23 mouse cellular contexts compared by ENCODE assay signal in genomic region chr12:17594701-17595100, GRCm38 (mm10). TPM values are rescaled to one million over a fixed set of nuclear protein-coding genes. Genes with fewer than 3 reads are reported as not detected.
DNase-seq lines count a peak whose midpoint lies in the region; ATAC-seq and TF ChIP-seq lines count a peak whose summit lies in the region.
"Had no signal": no experiment of that assay in that cellular context is flagged by ENCODE, and none has a peak within 500 bp of the region (broad histone marks: within the 10 kb centered on the region; RNA-seq: fewer than 3 reads in every experiment).

No protein-coding gene starts in this region.

- no peak overlapping the region for H3K9ac ChIP-seq in forebrain, embryonic 11.5 days (ENCODE audit: low read length)
- no peak overlapping the region for H3K9ac ChIP-seq in forebrain, embryonic 16.5 days (replicated peaks; ENCODE audit: low read depth, low read length)
- H3K9ac ChIP-seq in heart, embryonic 12.5 days: no peak overlapping the region
- no peak overlapping the region for H3K9ac ChIP-seq in MEL (ENCODE audit: control insufficient read depth, low read depth, low read length, poor library complexity, severe bottlenecking)
- H3K9ac ChIP-seq in midbrain, embryonic 15.5 days: no peak overlapping the region

- no peak overlapping the region for H3K4me2 ChIP-seq in forebrain, embryonic 11.5 days (ENCODE audit: low read depth, low read length, severe bottlenecking)
- no peak overlapping the region for H3K4me2 ChIP-seq in forebrain, embryonic 16.5 days (ENCODE audit: low read length)
- no peak overlapping the region for H3K4me2 ChIP-seq in heart, embryonic 12.5 days
- H3K4me2 ChIP-seq in midbrain, embryonic 15.5 days: no peak overlapping the region

- no peaks in the 10 kb centered on the region for H3K36me3 ChIP-seq in forebrain, embryonic 11.5 days (ENCODE audit: control insufficient read depth, insufficient read depth, low read length)
- H3K36me3 ChIP-seq in forebrain, embryonic 16.5 days (ENCODE audit: control insufficient read depth, insufficient read depth): no peaks in the 10 kb centered on the region
- H3K36me3 ChIP-seq in heart, embryonic 12.5 days: no peaks in the 10 kb centered on the region
- no peaks in the 10 kb centered on the region for H3K36me3 ChIP-seq in heart, embryonic 10.5 days
- H3K36me3 ChIP-seq in MEL (ENCODE audit: control insufficient read depth in 1 of 2, insufficient read depth in 2 of 2, low read length in 2 of 2): no peaks in the 10 kb centered on the region; a peak in 1 of 4 replicates
- H3K36me3 ChIP-seq in midbrain, embryonic 15.5 days (replicated peaks): no peaks in the 10 kb centered on the region
- H3K36me3 ChIP-seq: G1E had no signal

- no peak overlapping the region for H3K27ac ChIP-seq in forebrain, embryonic 11.5 days (ENCODE audit: low read depth, low read length)
- no peak overlapping the region for H3K27ac ChIP-seq in forebrain, embryonic 16.5 days (ENCODE audit: low read length)
- H3K27ac ChIP-seq in heart, embryonic 12.5 days (ENCODE audit: poor library complexity, severe bottlenecking): no peak overlapping the region
- no peak overlapping the region for H3K27ac ChIP-seq in heart, embryonic 10.5 days
- H3K27ac ChIP-seq in MEL (ENCODE audit: control insufficient read depth, low read depth, low read length): no peak overlapping the region
- H3K27ac ChIP-seq in midbrain, embryonic 15.5 days: no peak overlapping the region

- no peak for TF ChIP-seq POLR2A in MEL (IDR thresholded peaks at IDR 0.05; ENCODE audit: control insufficient read depth in 1 of 2, insufficient read depth in 1 of 2, low read depth in 1 of 2, low read length in 2 of 2, poor library complexity in 1 of 2)

- no peak overlapping the region for H3K4me3 ChIP-seq in forebrain, embryonic 11.5 days (ENCODE audit: low read depth, low read length)
- no peak overlapping the region for H3K4me3 ChIP-seq in forebrain, embryonic 16.5 days (replicated peaks; ENCODE audit: low read length)
- H3K4me3 ChIP-seq in heart, embryonic 12.5 days: no peak overlapping the region
- no peak overlapping the region for H3K4me3 ChIP-seq in heart, embryonic 10.5 days
- no peak overlapping the region for H3K4me3 ChIP-seq in MEL (ENCODE audit: control insufficient read depth in 1 of 2, insufficient read depth in 1 of 2, low read depth in 2 of 2, low read length in 2 of 2)
- H3K4me3 ChIP-seq in midbrain, embryonic 15.5 days: no peak overlapping the region

- H3K9me3 ChIP-seq in forebrain, embryonic 11.5 days (ENCODE audit: control insufficient read depth, low read length): no peaks in the 10 kb centered on the region
- no peaks in the 10 kb centered on the region; the same call in 1 of the 2 replicates for H3K9me3 ChIP-seq in forebrain, embryonic 16.5 days (ENCODE audit: control insufficient read depth, low read length)
- no peaks in the 10 kb centered on the region for H3K9me3 ChIP-seq in heart, embryonic 12.5 days (replicated peaks)
- no peaks in the 10 kb centered on the region for H3K9me3 ChIP-seq in heart, embryonic 10.5 days
- no peaks in the 10 kb centered on the region for H3K9me3 ChIP-seq in MEL (replicated peaks; ENCODE audit: insufficient read depth, low read length)
- H3K9me3 ChIP-seq in midbrain, embryonic 15.5 days: no peaks in the 10 kb centered on the region
- H3K9me3 ChIP-seq: G1E had no signal

- no peaks in the 10 kb centered on the region for H3K79me2 ChIP-seq in MEL (ENCODE audit: control insufficient read depth, insufficient read depth, low read length, poor library complexity)

- no peak for TF ChIP-seq CTCF in MEL (IDR thresholded peaks at IDR 0.05 in 2 of 3, conservative IDR thresholded peaks at IDR 0.05 in 1 of 3; ENCODE audit: control insufficient read depth in 1 of 3, insufficient read depth in 1 of 3, low read depth in 2 of 3, low read length in 3 of 3, poor library complexity in 1 of 3, severe bottlenecking in 1 of 3)

- 86% methylated on average over 4 of the region's 4 CpGs for WGBS in forebrain, embryonic 11.5 days
- WGBS in forebrain, embryonic 16.5 days: 86% methylated on average over 4 of the region's 4 CpGs
- WGBS in heart, embryonic 12.5 days: 76% methylated on average over 4 of the region's 4 CpGs
- WGBS in heart, embryonic 10.5 days: 87% methylated on average over 4 of the region's 4 CpGs
- 92% methylated on average over 4 of the region's 4 CpGs for WGBS in midbrain, embryonic 15.5 days

- H3K4me1 ChIP-seq in forebrain, embryonic 11.5 days (replicated peaks; ENCODE audit: control insufficient read depth, insufficient read depth, low read length): no peaks in the 10 kb centered on the region
- no peaks in the 10 kb centered on the region for H3K4me1 ChIP-seq in forebrain, embryonic 16.5 days (replicated peaks; ENCODE audit: control insufficient read depth, insufficient read depth, low read length)
- H3K4me1 ChIP-seq in heart, embryonic 12.5 days (replicated peaks): no peaks in the 10 kb centered on the region
- no peaks in the 10 kb centered on the region for H3K4me1 ChIP-seq in heart, embryonic 10.5 days
- no peaks in the 10 kb centered on the region for H3K4me1 ChIP-seq in MEL (ENCODE audit: control insufficient read depth in 1 of 2, insufficient read depth in 2 of 2, low read length in 2 of 2)
- no peaks in the 10 kb centered on the region for H3K4me1 ChIP-seq in midbrain, embryonic 15.5 days

- H3K27me3 ChIP-seq in forebrain, embryonic 11.5 days (ENCODE audit: control insufficient read depth, insufficient read depth, low read length): no peaks in the 10 kb centered on the region
- no peaks in the 10 kb centered on the region for H3K27me3 ChIP-seq in forebrain, embryonic 16.5 days (replicated peaks; ENCODE audit: control insufficient read depth, insufficient read depth, low read length)
- H3K27me3 ChIP-seq in heart, embryonic 12.5 days (replicated peaks): 0 out of 2 replicates have a peak, but pooled peaks cover 3% of the 10 kb centered on the region
- H3K27me3 ChIP-seq in heart, embryonic 10.5 days (ENCODE audit: insufficient read depth, poor library complexity, severe bottlenecking): no peaks in the 10 kb centered on the region
- H3K27me3 ChIP-seq in MEL (ENCODE audit: control insufficient read depth in 1 of 2, insufficient read depth in 2 of 2, low read length in 2 of 2): no peaks in the 10 kb centered on the region; a peak in 1 of 4 replicates
- no peaks in the 10 kb centered on the region for H3K27me3 ChIP-seq in midbrain, embryonic 15.5 days (replicated peaks)
- H3K27me3 ChIP-seq: CH12.LX, Patski had no signal

- DNase-seq in forebrain, embryonic 11.5 days (ENCODE audit: low spot score): peak; percentile 17
- peak; percentile 73 for DNase-seq in heart, adult 11 months
- DNase-seq in heart, embryonic 10.5 days (ENCODE audit: low spot score): peak; percentile 64
- no peak for DNase-seq in heart, postnatal 4 days
- peak; percentile 14 for DNase-seq in MEL (ENCODE audit: low read depth, low spot score)
- DNase-seq: adrenal gland, adult 2 months; adrenal gland, adult 8-10 months; adrenal gland, postnatal 10 days; adrenal gland, postnatal 14 days; adrenal gland, postnatal 25 days; adrenal gland, postnatal 36 days; B cell, adult 2 months; cerebellum, adult 11 months; cerebellum, adult 11-12 months; cerebellum, adult 18-20 months had no signal

- no peak for ATAC-seq in forebrain, embryonic 11.5 days (replicated peaks; ENCODE audit: low FRiP score)
- no peak for ATAC-seq in forebrain, embryonic 16.5 days
- ATAC-seq in heart, embryonic 12.5 days (ENCODE audit: insufficient number of reproducible peaks, low FRiP score): no peak
- no peak for ATAC-seq in midbrain, embryonic 15.5 days (replicated peaks)
- ATAC-seq: activated CD4-positive, CD25-positive, alpha-beta regulatory T cell, adult 4 months; CD4-positive, CD25-positive, alpha-beta regulatory T cell, adult 4 months; Patski had no signal

- no peak for TF ChIP-seq RAD21 in MEL (IDR thresholded peaks at IDR 0.05; ENCODE audit: low read depth, low read length)

- TF ChIP-seq EP300 in MEL (IDR thresholded peaks at IDR 0.05; ENCODE audit: low read depth in 1 of 2, low read length in 2 of 2): no peak

TF ChIP-seq in MEL, 35 proteins besides CTCF, POLR2A, EP300 and RAD21:
- TF ChIP-seq MXI1 (IDR thresholded peaks at IDR 0.05; ENCODE audit: low read depth, low read length) (no peak), ZMIZ1 (IDR thresholded peaks at IDR 0.05; ENCODE audit: low read depth, low read length) (no peak)
TF ChIP-seq in MEL: peak in this region for 0.

RNA-seq across cellular contexts. Expression of gene Odc1, which starts 50.1 kb away (rescaled TPM):
- polyA plus RNA-seq in forebrain, embryonic 11.5 days (2014; fragmentation: Nextera tagmentation; extraction: Ambion mirVana): 339 and 354 TPM in 2 replicates
- polyA plus RNA-seq in forebrain, embryonic 16.5 days (2015; fragmentation: Nextera tagmentation; extraction: Ambion mirVana): 217 and 246 TPM in 2 replicates
- 161 and 167 TPM in 2 replicates for polyA plus RNA-seq in heart, embryonic 12.5 days (2016; fragmentation: Nextera tagmentation; extraction: Ambion mirVana)
- polyA plus RNA-seq in heart, embryonic 10.5 days (2016; fragmentation: Nextera tagmentation; extraction: Ambion mirVana): 173 and 235 TPM in 2 replicates
- 100 to 1,000 TPM; 158 to 160 TPM for total RNA-seq in heart, postnatal 4 days (2021)
- 591 and 677 TPM in 2 replicates for total RNA-seq in MEL (2012; rRNA removed)
- polyA plus RNA-seq in MEL (2012; ENCODE audit: insufficient read depth in 1 of 2, insufficient read length in 2 of 2, low read depth in 1 of 2, low replicate concordance in 2 of 2, missing spikeins in 1 of 2): 100 to 1,000 TPM; 639 to 720 TPM
- polyA plus RNA-seq in midbrain, embryonic 15.5 days (2015; fragmentation: Nextera tagmentation; extraction: Ambion mirVana): 138 and 148 TPM in 2 replicates
